20 mouse cellular contexts compared by ENCODE assay signal in the genomic region with DNA sequence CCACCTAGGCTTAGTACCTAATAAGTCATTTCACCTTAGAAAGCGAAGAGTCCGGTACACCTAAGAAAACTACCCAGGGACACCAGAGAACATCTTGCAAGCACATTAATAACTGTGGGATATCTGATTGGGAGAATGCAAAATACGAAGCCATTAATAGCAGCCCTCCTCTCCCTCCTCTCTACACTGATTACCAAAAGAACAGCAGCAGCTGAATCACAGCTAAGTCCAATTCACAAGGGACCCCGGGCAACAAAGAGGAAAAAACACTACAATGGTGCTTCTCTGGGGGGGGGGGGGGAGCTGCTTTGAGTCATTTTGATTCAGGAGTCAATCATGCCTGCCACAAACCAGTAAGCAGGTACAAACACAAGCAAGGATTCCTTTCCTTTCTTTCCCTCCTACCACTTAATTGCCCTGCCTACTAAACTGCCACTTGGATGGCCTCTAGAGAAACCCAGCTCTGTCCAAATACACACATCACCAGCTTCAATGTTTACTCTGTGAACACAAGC.
DNase-seq lines count a peak whose midpoint lies in the region; ATAC-seq lines count a peak whose summit lies in the region.
"Had no signal": no experiment of that assay in that cellular context is flagged by ENCODE, and none has a peak within 500 bp of the region (broad histone marks: within the 10 kb centered on the region; RNA-seq: fewer than 3 reads in every experiment).

No protein-coding gene starts in this region.

- no peaks in the 10 kb centered on the region for H3K9me3 ChIP-seq in forebrain, embryonic 10.5 days
- no peaks in the 10 kb centered on the region for H3K9me3 ChIP-seq in forebrain, embryonic 16.5 days (ENCODE audit: control insufficient read depth, low read length)
- no peaks in the 10 kb centered on the region for H3K9me3 ChIP-seq in midbrain, embryonic 11.5 days (ENCODE audit: control insufficient read depth, low read length)
- no peaks in the 10 kb centered on the region for H3K9me3 ChIP-seq in midbrain, embryonic 16.5 days (replicated peaks; ENCODE audit: control insufficient read depth, low read length, poor library complexity, severe bottlenecking)
- H3K9me3 ChIP-seq in forebrain, embryonic 15.5 days, result no peaks in the 10 kb centered on the region
- H3K9me3 ChIP-seq: hindbrain, embryonic 15.5 days; limb, embryonic 12.5 days; liver, embryonic 13.5 days had no signal

- H3K27ac ChIP-seq in forebrain, embryonic 10.5 days, result 0 out of 2 replicates have a peak overlapping the region, but pooled peaks have one; percentile 13
- no peak overlapping the region for H3K27ac ChIP-seq in forebrain, embryonic 16.5 days (ENCODE audit: low read length)
- peak overlapping the region; percentile 15; the same call in 1 of the 2 replicates for H3K27ac ChIP-seq in midbrain, embryonic 11.5 days (ENCODE audit: low read depth, low read length)
- H3K27ac ChIP-seq in midbrain, embryonic 16.5 days (ENCODE audit: low read length), result no peak overlapping the region
- peak overlapping the region; percentile 48 for H3K27ac ChIP-seq in forebrain, embryonic 15.5 days (replicated peaks)
- H3K27ac ChIP-seq: hindbrain, embryonic 15.5 days; limb, embryonic 12.5 days; liver, embryonic 13.5 days had no signal

- H3K27me3 ChIP-seq in forebrain, embryonic 10.5 days (ENCODE audit: poor library complexity, severe bottlenecking), result no peaks in the 10 kb centered on the region
- no peaks in the 10 kb centered on the region for H3K27me3 ChIP-seq in forebrain, embryonic 16.5 days (replicated peaks; ENCODE audit: control insufficient read depth, insufficient read depth, low read length)
- no peaks in the 10 kb centered on the region for H3K27me3 ChIP-seq in midbrain, embryonic 11.5 days (ENCODE audit: control insufficient read depth, insufficient read depth, low read length)
- no peaks in the 10 kb centered on the region for H3K27me3 ChIP-seq in midbrain, embryonic 16.5 days (ENCODE audit: control insufficient read depth, insufficient read depth, low read depth, low read length)
- H3K27me3 ChIP-seq in forebrain, embryonic 15.5 days, result no peaks in the 10 kb centered on the region
- H3K27me3 ChIP-seq: CH12.LX; hindbrain, embryonic 15.5 days; limb, embryonic 12.5 days; liver, embryonic 13.5 days had no signal

- H3K36me3 ChIP-seq in forebrain, embryonic 10.5 days (replicated peaks), result no peaks in the 10 kb centered on the region
- no peaks in the 10 kb centered on the region for H3K36me3 ChIP-seq in forebrain, embryonic 16.5 days (ENCODE audit: control insufficient read depth, insufficient read depth)
- H3K36me3 ChIP-seq in midbrain, embryonic 11.5 days (ENCODE audit: control insufficient read depth, insufficient read depth, low read length), result no peaks in the 10 kb centered on the region
- no peaks in the 10 kb centered on the region for H3K36me3 ChIP-seq in midbrain, embryonic 16.5 days (ENCODE audit: control insufficient read depth, insufficient read depth, low read length)
- H3K36me3 ChIP-seq in forebrain, embryonic 15.5 days, result no peaks in the 10 kb centered on the region
- H3K36me3 ChIP-seq: hindbrain, embryonic 15.5 days; limb, embryonic 12.5 days; liver, embryonic 13.5 days had no signal

- H3K4me3 ChIP-seq in forebrain, embryonic 10.5 days, result no peak overlapping the region
- no peak overlapping the region for H3K4me3 ChIP-seq in forebrain, embryonic 16.5 days (replicated peaks; ENCODE audit: low read length)
- H3K4me3 ChIP-seq in midbrain, embryonic 11.5 days (ENCODE audit: low read depth, low read length), result no peak overlapping the region
- no peak overlapping the region for H3K4me3 ChIP-seq in midbrain, embryonic 16.5 days (ENCODE audit: low read depth, low read length)
- no peak overlapping the region for H3K4me3 ChIP-seq in forebrain, embryonic 15.5 days
- H3K4me3 ChIP-seq: hindbrain, embryonic 15.5 days; limb, embryonic 12.5 days; liver, embryonic 13.5 days had no signal

- ATAC-seq in forebrain, embryonic 16.5 days, result no peak
- ATAC-seq in midbrain, embryonic 11.5 days (ENCODE audit: low FRiP score), result peak; percentile 24; the same call in 1 of the 2 replicates
- no peak for ATAC-seq in midbrain, embryonic 16.5 days
- no peak for ATAC-seq in forebrain, embryonic 15.5 days (replicated peaks)
- ATAC-seq: intestine, postnatal 0 days had no signal

- WGBS in forebrain, embryonic 10.5 days, result 44% methylated on average over 4 of the region's 4 CpGs
- WGBS in forebrain, embryonic 16.5 days, result 26% methylated on average over 4 of the region's 4 CpGs
- whole genome bisulfite sequencing in midbrain, embryonic 11.5 days, result 35% methylated on average over 4 of the region's 4 CpGs
- WGBS in midbrain, embryonic 16.5 days, result 26% methylated on average over 4 of the region's 4 CpGs
- 21% methylated on average over 4 of the region's 4 CpGs for WGBS in forebrain, embryonic 15.5 days

- H3K4me2 ChIP-seq in forebrain, embryonic 16.5 days (ENCODE audit: low read length), result no peak overlapping the region
- H3K4me2 ChIP-seq in midbrain, embryonic 11.5 days, result no peak overlapping the region; the same call in 1 of the 2 replicates
- H3K4me2 ChIP-seq in midbrain, embryonic 16.5 days (ENCODE audit: low read length), result no peak overlapping the region
- no peak overlapping the region for H3K4me2 ChIP-seq in forebrain, embryonic 15.5 days (replicated peaks)
- H3K4me2 ChIP-seq: hindbrain, embryonic 15.5 days; limb, embryonic 12.5 days; liver, embryonic 13.5 days; lung, embryonic 14.5 days had no signal

- no peak for DNase-seq in forebrain, embryonic 10.5 days (ENCODE audit: extremely low spot score, low spot score)
- DNase-seq in midbrain, embryonic 11.5 days (ENCODE audit: low spot score, missing footprints), result peak; percentile 89
- no peak for DNase-seq in frontal cortex, postnatal 10 days (ENCODE audit: low spot score in 2 of 2)
- no peak for DNase-seq in adrenal gland, postnatal 4 days (ENCODE audit: low spot score in 2 of 2)
- DNase-seq: adrenal gland, postnatal 25 days; cerebellum, adult 18-20 months; cerebellum, postnatal 36 days; liver, embryonic 13.5 days; lung, embryonic 14.5 days; lung, postnatal 4 days; right cerebral cortex, postnatal 14 days; spleen, adult 18-20 months; thymus, postnatal 4 days had no signal

- no peak overlapping the region for H3K9ac ChIP-seq in forebrain, embryonic 16.5 days (replicated peaks; ENCODE audit: low read depth, low read length)
- H3K9ac ChIP-seq in midbrain, embryonic 11.5 days (ENCODE audit: low read length), result no peak overlapping the region
- H3K9ac ChIP-seq in midbrain, embryonic 16.5 days (ENCODE audit: low read depth, low read length), result no peak overlapping the region
- H3K9ac ChIP-seq in forebrain, embryonic 15.5 days (replicated peaks), result no peak overlapping the region
- H3K9ac ChIP-seq: hindbrain, embryonic 15.5 days; limb, embryonic 12.5 days; liver, embryonic 13.5 days; lung, embryonic 14.5 days had no signal

- H3K4me1 ChIP-seq in forebrain, embryonic 10.5 days, result peaks cover 35% of the 10 kb centered on the region
- peaks cover 28% of the 10 kb centered on the region for H3K4me1 ChIP-seq in forebrain, embryonic 16.5 days (replicated peaks; ENCODE audit: control insufficient read depth, insufficient read depth, low read length)
- H3K4me1 ChIP-seq in midbrain, embryonic 11.5 days (ENCODE audit: control insufficient read depth, insufficient read depth, low read length), result peaks cover 20% of the 10 kb centered on the region
- H3K4me1 ChIP-seq in midbrain, embryonic 16.5 days (ENCODE audit: control insufficient read depth, insufficient read depth, low read length), result peaks cover 27% of the 10 kb centered on the region
- peaks cover 44% of the 10 kb centered on the region for H3K4me1 ChIP-seq in forebrain, embryonic 15.5 days
- H3K4me1 ChIP-seq: liver, embryonic 13.5 days had no signal

Comparison
In these comparisons a context has a peak if more than half of its experiments do, and no peak if none do; other contexts are left out.
1. H3K27ac ChIP-seq: peak in forebrain, embryonic 10.5 days (single experiment), midbrain, embryonic 11.5 days (single experiment) and forebrain, embryonic 15.5 days (single experiment); none in forebrain, embryonic 16.5 days (single experiment) and midbrain, embryonic 16.5 days (single experiment).